Mouse (Mus musculus) adrenal gland, adult 18-20 months (tissue): ENCODE measurements at regions not wholly inside any gene's neighbourhood (a gene's known extent, or its start where the extent isn't known, plus 50 kb on each side); places are given as distances from the start of the nearest gene placed in this dataset.
"Not testable (repeated sequence)": the region's sequence is repeated elsewhere in the genome, so short reads cannot be mapped to it uniquely, and the experiment has no call there.

Source experiments
- DNase-seq, 2 experiments: peaks; one replicate each; pipeline ENCODE4 v3.0.0; 2021 to 2022; ENCODE audit warnings: low spot score in 2 of 2

- no peak for DNase-seq
Measured at GRCm38 (mm10) chr12:19125541-19125940, 611.2 kb downstream of the 5730507C01Rik start.

- DNase-seq = peak in 1 of 2 experiments; percentile 18
Measured at GRCm38 (mm10) chr12:19175631-19176030, 661.3 kb downstream of the 5730507C01Rik start.

DNA sequence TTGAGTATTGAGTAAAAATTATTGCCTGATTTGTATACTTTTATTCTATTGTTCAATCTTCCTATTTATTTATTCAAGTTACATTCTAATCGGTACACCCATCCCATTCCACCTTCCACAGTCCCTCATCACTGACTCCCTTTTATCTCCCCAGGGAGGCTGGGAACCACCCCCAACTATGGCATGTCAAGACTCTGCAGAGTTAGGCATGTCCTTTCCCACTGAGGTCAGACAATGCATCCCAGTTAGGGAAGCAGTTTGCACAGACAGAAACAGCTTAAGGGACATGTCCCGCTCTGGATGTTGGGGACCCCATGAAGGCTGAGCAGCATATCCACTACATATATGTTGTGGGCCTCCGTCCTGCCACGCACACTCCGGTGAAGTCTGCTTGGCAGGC is 678.1 kb downstream of the 5730507C01Rik start:
- no peak for DNase-seq

DNA sequence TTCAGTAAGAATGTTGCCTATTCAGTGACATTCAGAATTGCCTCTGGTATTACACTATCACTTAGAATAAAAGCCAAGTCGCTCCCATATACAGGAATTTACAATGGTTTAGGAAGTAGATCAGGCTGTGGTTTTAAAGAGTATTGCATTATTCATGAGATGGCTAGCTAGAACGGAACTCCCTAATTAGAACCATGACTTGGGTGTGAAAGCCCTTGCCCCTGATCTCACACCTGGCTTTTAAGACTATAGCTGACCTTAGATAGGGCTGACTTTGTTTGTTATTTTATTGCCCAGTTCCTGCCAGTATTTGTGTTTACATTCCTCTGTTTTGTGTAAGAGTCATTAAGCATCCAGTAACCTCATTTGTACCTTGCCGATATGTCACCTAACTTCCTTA is 678.7 kb downstream of the 5730507C01Rik start:
- DNase-seq = not testable (repeated sequence)

- DNase-seq = peak in 1 of 2 experiments; percentile 2
Measured at GRCm38 (mm10) chr12:19223996-19224395, 709.7 kb downstream of the 5730507C01Rik start.

DNA sequence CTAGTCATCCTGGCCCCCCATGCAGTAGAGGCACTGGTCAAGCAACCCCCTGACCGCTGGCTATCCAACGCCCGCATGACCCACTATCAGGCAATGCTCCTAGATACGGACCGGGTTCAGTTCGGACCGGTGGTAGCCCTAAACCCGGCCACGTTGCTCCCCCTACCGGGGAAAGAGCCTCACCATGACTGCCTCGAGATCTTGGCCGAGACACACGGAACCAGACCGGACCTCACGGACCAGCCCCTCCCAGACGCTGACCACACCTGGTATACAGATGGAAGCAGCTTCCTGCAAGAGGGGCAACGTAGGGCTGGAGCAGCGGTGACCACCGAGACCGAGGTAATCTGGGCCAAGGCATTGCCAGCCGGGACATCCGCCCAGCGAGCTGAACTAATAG is 707.6 kb upstream of the Gm21863 start:
- DNase-seq = peak in 1 of 2 experiments; percentile 1

GRCm38 (mm10) chr12:19288271-19288890 is 665.9 kb upstream of the Gm21863 start:
- DNase-seq = peak; percentile 55 to 66

GRCm38 (mm10) chr12:19289038-19289437 is 665.3 kb upstream of the Gm21863 start:
- not testable (repeated sequence) for DNase-seq

DNA sequence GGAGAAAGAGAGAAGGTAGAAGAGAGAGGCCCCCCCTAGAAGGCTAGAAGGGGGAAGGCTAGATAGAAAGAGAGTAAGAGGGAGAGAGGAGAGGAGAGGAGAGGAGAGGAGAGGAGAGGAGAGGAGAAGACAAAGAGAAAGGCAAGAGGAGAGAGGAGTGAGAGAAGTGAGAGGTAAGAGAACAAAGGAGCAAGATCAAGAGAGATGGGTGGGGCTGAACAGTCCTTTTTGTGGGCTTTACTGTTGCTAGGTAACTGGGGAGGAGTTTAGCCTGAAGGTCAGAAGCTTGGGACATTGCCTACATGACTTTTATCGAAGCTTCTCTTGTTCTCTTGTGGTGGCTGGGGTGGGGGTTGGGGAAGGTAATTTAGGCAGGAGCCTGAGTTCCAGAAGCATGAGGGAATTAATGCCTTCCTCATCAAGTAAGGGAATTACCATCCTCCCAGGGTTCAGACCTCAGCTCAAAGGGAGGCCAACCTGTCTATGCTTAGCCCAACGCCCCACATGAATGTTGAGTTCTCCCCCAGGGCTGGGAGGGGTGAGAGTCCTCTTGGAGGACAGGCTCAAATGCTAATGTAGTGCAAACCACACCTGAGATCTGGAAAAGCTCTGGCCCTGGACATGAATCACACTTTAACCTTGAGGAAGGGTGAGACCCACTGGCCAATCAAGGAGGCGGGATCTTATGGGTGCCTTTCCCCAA is 662.1 kb upstream of the Gm21863 start:
- not testable (repeated sequence) for DNase-seq
